Mouse (Mus musculus): ENCODE results near the gene Nos2.
A peak's percentile ranks its signal among the peaks of the same experiment; 100 is the strongest.
"Not testable (repeated sequence)": the region's sequence is repeated elsewhere in the genome, so short reads cannot be mapped to it uniquely, and the experiment has no call there.

The Nos2 gene

DNA sequence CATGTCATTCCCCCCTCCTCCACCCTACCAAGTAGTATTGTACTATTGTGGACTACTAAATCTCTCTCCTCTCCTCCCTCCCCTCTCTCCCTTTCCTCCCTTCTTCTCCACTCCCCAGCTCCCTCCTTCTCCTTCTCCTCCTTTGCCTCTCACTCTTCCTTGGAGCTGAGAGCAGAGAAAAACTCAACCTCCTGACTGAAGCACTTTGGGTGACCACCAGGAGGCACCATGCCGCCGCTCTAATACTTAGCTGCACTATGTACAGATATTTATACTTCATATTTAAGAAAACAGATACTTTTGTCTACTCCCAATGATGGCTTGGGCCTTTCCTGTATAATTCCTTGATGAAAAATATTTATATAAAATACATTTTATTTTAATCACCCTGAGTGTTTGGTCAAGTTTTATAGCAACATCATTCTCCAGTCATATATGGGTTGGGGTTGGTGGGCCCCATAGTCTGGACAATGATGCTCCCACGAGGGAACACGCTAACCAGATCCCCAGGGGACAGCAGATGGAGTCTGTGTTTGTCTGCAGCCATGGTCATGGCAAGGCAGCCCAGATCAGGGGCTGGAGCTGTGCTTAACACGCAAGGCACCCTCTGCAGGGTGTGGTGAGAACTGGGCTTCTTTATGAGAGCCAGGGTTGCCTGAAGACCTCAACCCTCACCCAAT, 39.4 kb downstream of the Nos2 start:
- peak; percentile 34 for DNase-seq (ENCODE audit: low spot score)

- no peak for DNase-seq (ENCODE audit: low spot score)
Observed at GRCm38 (mm10) chr11:78961221-78961620, 40.6 kb downstream of the Nos2 start.

DNA sequence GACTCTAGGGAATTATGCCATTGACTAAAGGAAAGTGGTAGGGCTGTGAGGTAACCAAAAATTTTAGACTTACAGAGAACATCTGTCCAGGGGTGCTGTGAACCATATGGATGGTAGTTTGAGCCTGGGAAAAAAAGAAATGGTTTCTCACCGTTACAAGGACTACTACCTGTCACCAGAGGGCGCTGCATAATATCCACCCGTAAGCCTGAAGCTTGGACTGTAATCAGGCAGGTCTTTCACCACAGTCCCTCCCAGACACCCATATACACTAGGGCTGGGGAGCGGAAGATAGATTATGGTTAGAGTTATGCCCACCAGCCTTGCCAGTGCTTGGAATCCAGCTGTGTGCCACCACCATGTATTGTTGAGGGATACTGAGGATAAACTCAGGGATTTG, 46.8 kb downstream of the Nos2 start:
- peak; percentile 78 for DNase-seq (ENCODE audit: low spot score)

DNA sequence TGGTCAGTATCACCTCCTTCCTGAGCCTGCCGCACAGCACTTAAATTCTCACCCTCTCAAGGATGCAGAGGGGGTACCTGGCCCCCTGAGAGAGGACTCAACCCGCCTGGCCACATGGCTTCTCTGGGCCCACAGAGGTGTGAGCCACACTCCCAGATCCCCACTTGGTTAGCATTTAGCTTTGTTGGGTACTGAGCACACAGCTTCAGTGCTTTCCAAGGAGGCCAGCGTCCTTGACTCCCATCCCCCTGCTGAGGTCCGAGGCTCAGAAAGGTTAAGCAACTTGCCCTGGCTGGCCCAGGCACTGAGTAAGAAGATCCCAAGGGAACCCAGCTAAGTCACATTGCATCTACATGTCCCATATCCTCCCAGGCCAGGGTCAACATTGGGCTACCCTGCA, 47.5 kb downstream of the Nos2 start:
- no peak for DNase-seq (ENCODE audit: low spot score)

DNA sequence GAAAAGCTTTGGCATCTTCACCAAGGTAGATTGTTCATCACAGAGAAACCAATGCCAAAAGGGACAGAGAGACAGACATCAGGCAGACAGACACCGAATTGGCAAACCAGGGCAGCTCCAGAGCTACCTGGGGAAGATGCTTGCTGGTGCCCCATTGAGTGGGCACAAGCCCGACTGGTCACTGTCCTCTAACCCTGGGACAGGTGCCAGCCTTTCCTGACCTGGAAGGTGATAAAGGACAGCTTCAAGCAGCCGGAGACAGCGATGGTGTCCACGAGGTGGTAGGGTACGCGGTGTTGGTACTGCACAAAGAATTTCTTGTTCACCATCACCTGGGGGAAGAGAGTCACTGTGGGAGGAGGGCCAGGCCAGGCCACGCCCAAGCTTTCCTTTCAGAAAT, 50.5 kb downstream of the Nos2 start:
- DNase-seq (ENCODE audit: low spot score): no peak

- no peak for DNase-seq (ENCODE audit: low spot score)
Observed at GRCm38 (mm10) chr11:78971746-78972145, 51.2 kb downstream of the Nos2 start.

DNA sequence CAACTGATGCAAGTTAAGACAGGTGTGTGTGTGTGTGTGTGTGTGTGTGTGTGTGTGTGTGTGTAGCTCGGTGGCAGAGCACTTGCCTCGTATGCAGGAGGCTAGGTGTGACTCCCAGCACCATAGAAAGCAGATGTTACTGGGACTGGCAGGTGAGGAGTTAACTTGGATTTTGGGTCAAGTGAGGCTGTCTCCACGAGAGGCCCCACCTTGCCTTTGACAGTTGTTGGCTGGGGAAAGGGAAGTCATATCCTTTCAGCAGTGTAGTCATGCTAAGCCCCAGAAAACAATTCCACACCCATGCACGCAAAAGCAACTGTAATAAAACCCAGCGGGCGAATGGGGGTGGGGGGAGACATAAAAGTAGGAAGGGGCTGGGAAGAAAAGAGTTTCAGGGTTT, 51.7 kb downstream of the Nos2 start:
- no peak for DNase-seq (ENCODE audit: low spot score)

DNA sequence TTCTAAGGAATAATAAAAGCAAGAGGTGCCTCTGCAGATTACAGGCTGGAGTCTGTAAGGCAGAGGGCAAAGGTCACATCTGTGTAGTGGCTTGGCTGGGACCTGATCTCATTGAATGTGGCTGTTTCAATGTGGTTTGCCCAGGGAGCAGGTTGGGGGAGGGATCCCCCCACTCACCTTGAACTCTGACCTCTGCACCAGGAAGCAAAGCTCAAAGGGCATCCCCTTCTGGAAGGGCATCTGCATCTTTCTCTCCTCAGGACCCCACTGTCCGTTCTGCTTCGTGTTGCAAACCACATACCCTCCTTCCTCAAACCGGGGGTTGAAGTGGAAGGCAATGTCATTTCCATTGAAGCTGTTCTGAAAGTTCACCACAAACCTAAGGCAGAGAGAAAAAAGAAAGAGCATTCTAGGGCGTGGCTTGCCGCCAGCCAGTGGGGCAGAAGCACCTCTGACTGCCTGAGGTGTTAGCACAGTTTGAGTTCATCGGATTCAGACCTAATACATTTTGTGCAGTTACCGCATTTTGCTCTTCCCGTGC, 52.3 kb downstream of the Nos2 start:
- DNase-seq (ENCODE audit: low spot score): no peak

- peak; percentile 50 for DNase-seq (ENCODE audit: low spot score)
Observed at GRCm38 (mm10) chr11:78973381-78974150, 53.0 kb downstream of the Nos2 start.

- DNase-seq (ENCODE audit: low spot score): no peak
Observed at GRCm38 (mm10) chr11:78976731-78977510, 56.3 kb downstream of the Nos2 start.

GRCm38 (mm10) chr11:78978176-78979019, 57.8 kb downstream of the Nos2 start:
- no peak for DNase-seq (ENCODE audit: low spot score)

DNA sequence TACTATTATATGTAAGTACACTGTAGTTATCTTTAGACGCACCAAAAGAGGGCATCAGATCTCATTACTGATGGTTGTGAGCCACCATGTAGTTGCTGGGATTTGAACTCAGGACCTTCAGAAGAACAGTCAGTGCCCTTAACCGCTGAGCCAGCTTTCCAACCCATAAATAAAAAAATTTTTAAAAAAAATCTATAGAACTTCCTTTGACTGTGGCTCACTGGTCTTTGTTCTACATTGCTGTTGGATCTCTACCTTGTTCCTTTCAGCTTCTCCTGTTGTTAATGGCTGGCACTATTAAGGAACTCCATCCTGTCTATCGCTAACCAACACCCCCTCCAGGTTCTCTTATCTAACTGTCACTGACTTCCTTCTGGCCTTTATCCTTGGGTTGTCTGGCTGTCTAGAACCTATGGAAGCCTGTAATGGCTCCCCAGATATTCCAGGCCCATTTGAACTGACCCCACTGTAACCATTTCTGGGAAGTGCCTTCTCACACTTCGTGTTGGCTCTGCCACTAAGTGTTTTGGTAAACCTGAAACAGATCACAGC, 59.6 kb downstream of the Nos2 start:
- no peak for DNase-seq (ENCODE audit: low spot score)

DNA sequence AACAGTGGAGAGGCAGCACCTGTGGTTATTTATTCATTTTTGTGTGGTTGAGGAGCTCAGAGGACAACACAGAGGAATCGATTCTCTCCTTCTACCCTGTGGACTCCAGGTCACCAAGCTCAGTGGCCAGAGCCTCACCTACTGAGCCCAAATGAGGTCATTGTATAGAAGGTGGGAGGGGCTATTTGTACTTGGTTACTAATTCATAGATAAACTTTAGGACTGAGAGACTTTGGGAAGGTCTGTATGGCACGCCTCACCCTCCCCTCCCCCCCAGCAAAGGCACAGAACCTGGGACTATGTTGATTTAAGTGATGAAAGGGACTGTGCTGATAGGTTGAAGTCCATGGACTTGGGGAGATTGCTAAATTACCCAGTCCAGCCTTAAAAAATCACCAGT, 61.5 kb downstream of the Nos2 start:
- DNase-seq (ENCODE audit: low spot score): no peak

DNA sequence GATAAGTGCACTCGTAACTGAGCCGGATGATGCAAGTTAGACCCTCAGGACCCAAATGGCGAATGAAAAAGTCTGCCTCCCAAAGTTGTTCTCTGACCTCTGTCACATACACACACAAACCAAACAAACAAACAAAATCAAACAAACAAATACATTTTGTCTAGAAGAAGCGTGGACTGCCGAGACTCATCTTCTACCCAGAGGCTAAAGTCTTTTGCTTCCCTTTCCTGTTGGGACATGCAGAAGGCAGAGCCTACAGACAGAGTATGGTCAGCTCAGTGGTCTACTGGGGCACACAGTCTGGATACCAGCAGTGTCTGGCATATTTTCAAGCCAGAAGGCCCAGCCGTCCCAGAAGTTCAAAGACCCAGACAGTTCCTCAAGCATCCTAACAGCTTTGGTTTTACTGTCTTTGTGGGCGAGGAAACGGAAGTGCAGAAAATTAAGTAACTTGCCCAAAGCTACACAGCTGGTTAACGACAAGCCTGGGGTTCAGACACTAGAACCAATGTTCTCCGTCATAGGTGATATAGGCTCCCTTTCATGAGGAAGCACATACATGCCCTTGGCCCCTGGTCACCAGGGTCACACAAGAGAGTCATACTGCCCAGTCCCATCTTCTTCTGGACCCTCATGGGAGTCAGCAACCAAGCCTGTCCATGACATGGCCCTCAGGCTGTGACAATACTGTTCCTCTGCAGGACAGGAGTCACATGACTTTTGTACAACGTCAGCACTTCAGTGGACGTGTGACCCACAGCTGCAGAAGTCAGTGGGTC, 62.1 kb downstream of the Nos2 start:
- DNase-seq (ENCODE audit: low spot score): no peak

DNA sequence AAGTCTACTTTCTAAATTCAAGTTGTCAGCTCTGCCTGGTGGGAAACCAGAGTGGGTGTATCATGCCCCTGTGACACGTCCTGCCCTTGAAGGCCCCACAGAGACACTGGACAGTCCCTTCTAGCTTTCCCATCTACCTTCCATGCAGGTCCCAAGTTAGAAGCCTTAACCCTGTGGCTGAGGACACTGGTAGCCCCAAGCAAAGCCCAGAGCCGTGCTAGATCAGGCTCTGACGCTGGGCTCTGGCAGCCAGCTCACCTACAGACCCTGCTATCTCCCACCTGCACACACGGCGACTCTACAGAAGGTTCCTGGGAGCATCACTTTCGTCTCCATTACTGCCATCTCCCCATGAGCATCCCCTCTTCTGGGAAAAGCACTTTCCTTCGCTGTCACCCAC, 63.0 kb downstream of the Nos2 start:
- no peak for DNase-seq (ENCODE audit: low spot score)

DNA sequence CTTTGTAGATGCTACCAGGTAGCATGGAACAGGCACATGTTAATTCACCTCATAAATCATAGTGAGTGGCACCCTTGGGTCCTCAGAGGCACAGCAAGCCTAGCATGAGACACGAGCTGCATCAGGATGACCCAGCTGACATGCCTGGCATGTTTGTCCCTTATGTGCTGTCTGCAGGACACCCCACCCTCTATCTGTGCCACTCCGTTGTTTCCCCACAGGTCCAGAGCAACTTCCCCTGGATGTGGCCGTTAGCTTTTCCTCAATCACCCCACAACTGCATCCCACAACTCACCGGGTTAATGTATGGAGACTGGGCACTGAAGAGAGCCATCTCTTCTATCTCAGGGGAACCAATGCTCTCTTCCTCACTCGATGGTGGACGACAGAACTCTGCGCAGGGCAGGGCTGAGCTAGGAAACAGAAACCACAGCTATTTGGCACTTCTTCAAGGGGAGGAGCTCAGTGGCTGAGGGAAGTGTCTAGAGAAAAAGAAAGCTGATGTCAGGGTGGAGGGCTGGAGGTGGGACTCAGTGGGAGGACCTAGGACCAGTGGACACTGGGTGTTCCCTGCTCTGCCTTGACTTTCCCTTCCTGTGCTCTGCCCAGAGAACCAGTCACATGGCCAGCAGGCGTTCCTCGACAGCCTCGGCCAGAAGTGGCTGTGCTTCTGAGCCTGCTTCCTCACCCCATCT, 64.0 kb downstream of the Nos2 start, which contains the start of gene Lgals9:
Lgals9 (minus strand) TSS at position 464 of the 695 bp plus-strand sequence.
- DNase-seq (ENCODE audit: low spot score): no peak

GRCm38 (mm10) chr11:78985505-78985904, 64.9 kb downstream of the Nos2 start:
- DNase-seq (ENCODE audit: low spot score): no peak

DNA sequence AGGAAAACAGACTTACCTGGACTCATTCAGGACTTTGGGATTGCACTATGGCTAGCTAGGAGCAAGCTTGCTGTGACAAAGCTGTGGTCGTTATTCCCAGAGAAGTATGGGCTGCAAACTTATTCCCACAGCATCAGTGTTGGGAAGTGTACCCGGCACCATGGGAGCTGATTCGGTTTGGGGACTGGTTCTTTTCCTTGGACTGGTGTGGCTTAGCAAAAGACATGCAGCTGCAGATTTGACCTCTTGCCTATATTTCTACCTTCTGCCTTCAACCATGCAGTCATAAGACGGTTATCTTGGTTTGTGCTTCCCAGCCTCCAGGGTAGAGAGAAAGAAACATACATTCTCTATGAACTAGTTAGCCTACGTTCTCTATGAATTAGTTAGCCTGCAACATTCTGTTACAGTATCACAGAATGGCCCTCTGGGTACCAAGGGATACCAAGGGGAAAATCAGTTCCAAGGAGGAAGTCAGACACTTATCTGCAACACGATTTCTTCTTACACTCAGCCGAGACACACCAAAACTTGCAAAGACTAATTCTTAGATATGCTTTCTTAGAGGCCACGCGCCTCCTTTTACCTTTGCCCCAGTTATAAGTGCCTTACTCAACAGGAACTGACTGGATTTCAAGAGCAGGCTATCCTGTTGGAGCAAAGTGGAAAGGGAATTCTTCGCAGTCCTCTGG, 65.9 kb downstream of the Nos2 start:
- DNase-seq (ENCODE audit: low spot score): no peak

DNA sequence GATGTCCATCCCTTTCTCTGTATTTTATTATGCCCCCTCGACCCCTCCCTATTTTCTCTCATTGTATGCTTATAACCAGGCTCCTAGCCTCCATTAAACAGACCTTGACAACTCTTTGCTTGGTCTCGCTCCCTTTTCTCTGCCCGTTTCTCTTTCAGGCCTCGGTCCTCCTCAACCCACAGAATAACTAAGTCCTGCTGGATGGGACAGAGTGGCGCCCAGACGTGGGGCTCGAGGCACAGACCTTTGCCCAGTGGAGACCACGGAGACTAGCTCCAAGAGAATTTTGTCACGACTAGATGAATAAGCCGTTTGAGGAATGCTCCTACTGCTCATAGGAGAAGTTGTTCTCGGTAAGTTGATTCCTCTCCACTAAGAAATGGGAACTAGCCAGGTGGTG, 68.6 kb downstream of the Nos2 start:
- DNase-seq (ENCODE audit: low spot score): not testable (repeated sequence)

All from retina, embryonic 14.5 days (tissue).